Mouse (Mus musculus) cerebellum, adult 18-20 months (tissue): ENCODE measurements around the gene Med19.
A peak's percentile ranks its signal among the peaks of the same experiment; 100 is the strongest.
"Not testable (repeated sequence)": the region's sequence is repeated elsewhere in the genome, so short reads cannot be mapped to it uniquely, and the experiment has no call there.

Experiments
- DNase-seq, 2 experiments: peaks; one replicate each; pipeline ENCODE4 v3.0.0; 2021

The Med19 gene

DNA sequence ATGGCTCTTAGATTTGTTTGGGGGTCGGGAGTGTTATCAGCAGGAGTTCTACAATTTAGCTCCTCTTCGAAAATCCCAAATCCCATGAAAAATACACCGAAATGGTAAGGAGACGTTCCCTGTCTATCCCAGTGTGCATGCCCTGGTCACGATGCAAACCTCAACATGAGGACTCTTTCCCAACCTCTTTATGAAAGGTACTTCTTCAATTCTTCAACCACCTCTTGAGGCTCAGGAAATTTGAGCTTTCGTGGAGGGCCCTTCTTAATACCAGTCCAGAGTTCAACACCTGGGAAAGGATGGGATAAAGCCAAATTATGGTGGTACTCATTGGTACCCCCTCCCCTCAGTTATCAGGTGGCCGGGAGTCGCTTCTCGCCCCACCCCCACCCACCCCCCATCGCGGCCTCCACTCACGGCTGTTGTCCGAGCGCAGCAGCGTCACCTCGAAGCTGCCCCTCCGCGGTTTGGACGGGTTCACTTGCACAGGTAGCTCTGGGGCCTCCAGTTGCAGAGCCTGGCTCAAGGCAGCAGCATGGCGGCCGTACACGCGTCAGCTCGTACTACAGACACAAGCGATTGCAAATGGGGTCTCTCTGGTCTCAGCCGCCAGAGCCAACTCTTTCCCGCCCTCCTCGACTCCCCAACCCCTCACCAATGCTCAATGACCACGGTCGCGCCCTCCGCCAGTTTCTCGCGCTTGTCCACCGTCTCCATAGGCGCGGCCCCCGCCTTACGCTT is 8.2 kb upstream of the Med19 start:
- peak in 1 of 2 experiments; percentile 50 for DNase-seq

DNA sequence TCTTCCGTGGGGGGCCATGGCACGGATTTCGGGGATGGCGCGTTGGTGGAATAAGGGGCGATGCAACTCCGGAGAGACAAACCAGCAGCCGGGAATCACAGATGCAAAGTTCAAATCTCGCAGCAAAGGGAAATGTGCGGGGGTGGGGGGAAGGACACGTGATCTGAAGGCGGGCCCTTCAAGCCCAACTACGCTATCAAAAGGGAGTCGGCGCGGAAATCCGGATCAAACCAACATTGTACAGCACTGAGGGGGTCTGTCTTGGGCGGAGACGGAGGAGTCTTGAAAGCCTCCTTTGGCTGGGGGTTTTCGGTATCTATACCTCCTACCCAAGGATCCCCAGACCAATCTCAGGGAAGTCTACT is 7.7 kb upstream of the Med19 start, which contains the start of gene Selenoh:
Gene Selenoh (minus strand): TSS at position 202 of the 365 bp plus-strand sequence.
- DNase-seq = peak; percentile 77 to 83

DNA sequence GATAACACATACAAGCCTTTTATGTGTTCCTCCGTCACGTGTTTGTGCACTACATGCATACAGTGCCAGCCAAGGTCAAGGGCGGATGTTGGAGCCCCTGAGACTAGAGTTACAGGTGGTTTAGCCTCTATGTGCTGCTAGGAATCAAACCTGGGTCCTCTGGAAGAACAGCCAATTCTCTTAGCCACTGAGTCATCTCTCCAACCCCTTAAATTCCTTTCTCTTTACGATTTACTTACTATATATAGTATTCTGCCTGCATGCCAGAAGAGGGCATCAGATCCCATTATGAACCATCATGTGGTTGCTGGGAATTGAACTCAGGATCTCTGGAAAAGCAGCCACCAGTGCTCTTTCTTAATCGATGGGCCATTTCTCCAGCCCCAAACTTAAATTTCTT is 6.7 kb upstream of the Med19 start:
- DNase-seq = not testable (repeated sequence)

DNA sequence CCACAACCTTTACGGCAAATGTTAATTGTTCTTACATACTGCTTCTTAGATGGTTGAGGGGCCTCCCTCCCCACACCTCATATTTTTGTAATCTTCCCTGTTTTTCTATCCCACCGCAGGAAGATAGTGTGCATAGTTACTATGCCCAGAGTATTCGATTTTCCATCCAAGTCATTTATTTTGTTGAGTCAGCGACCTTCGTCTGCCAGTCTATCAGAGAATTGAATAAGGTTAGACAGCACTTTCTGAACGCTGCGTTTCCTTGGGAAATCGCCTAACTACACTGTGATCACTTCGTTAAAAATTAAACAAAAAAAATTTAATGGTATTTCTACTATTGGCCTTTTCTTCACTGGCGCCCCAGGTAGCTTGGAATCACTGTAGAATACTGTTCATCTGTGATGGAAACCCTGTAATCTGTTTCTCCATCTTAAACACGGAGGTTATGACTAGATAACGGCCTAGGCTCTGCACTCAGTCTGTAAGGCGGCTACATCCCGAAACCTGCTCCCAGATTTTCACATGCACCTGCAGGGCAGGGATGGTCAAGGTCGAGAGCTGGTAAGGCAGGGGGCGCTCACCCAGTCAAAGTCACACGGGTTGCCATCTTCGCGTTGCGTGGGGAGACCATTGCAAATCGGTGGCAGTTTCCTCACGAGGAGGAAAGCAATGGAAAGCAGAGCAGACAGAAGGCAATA is 783 bp upstream of the Med19 start:
- DNase-seq = no peak

DNA sequence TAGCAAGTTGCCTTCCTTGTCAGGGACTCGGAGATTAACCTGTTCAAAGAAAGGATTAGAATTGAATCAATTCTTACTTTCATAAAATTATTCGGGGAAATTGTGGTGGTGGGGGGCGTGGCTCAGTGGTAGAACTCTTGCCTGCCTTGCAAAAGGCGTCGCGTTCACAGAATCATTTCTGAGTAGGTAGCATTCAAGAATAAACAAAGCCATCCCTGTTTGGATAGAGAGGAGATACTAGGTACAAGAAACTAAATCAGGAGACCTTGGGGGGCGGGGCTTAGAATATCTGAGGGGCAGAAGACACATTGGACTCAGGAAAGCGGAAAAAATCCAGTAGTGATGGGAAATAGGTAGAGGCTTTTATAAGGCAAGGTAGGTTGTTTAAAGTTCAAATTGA is 814 bp downstream of the Med19 start, which contains the start of gene Tmx2:
Gene Tmx2 (minus strand): TSS at position 125 of the 400 bp plus-strand sequence.
- DNase-seq = no peak

DNA sequence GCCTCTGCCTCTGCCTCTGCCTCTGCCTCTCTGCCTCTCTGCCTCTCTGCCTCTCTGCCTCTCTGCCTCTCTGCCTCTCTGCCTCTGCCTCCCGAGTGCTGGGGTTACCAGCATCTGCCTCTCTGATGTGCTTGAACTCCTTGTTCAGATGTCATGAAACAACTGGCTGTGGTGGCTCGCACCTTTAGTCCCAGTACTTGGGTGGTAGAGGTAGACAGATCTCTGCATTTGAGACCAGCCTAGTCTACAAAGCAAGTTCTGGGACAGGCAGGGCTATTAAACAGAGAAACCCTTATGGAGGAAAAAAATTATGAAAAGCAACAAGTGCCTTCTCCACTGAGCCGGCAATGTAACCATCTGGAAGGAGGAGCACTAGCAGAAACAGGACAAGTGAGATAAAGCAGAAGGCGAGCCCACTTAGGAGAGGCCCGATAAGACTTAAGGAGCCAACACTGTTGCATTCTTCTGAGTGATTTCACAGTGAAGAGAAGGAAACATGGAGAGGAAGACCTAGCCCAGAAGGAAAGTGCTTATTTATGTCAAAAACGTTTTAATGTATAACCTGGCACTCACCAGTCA is 4.5 kb downstream of the Med19 start:
- DNase-seq = no peak

DNA sequence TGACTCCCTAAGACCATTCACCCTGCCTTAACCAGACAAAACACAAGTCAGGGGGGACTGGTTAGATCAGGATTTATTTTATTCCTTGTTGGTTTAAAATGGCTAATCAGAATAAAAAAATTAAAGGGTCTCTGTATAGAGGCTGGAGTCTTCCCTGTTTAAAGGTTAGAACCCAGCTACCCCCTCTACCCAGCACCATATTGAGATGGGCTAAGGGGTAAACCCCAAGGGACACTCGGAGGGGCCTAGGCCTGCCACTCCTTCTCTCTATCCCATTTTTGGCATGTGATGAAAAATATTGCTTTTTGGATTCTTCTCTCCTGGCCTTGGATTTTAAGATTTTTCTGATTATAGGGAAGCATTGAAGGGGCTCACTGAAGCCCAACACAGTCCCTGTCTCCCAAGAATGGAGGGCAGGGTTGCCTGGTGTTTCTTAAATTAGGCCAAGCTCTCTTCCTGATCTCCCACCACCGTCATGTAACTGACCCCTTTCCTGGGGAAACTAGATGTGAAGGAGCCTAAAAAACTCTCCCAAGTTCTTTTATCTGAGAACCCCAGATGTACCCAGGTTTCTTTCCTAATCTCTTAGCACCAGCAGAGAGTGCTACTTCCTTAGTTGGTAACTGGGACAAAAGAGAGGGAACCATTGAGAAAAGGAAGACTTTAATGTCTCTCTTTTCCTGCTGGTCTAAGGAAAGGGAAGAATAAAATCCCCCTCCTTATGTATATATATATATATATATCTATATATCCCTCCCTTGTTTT is 10.1 kb downstream of the Med19 start:
- DNase-seq = no peak

DNA sequence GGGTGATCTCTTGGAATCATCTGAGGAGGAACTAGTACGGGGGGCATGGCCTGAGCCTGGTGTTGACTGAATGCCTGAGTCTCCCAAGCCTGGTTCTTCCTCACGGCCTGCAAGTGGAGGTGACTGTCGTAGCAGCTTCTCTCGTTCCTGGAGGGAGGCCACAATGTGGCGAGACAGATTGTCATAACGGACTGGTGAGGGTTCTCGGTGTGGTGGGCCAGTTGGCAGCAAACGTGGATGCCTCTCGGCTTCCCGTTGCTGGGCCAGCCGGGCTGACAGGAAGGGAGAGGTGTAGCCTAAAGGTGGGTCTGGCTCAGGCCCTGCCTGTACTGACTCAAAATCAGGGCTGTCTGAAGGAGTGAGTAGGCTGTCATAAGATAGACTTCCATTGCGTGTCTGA is 11.8 kb downstream of the Med19 start:
- DNase-seq = peak; percentile 32 to 36

DNA sequence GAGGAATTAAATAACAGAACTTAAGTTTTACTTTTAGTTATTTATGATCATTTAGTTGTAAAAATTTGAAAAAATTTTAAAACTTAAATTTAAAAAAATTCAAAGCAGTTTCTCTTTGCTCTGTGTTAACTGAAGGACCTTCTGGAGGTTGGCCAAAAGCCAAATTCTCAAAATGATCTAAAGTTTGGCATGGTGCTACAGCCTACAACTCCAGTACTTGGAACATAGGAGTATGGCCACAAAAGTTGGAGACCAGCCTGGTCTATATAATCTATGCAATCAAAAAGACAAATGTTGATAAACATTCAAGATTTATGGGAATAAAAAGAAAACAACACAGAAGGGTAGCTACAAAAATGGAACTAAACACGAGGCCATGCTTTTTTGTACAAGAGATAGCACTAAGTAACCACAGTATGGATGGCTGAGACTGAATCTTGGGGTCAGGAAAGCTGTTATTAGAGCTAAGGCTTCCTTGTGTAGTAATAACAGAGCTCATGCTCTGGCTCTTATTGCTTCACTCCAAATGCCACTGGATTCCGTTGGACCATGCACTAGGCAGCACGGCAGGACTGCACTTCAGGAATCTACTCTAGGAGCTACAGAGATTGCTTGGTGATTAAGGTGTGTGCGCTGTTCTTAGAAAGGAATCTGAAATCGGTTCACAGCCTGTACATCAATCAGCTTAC is 16.9 kb downstream of the Med19 start:
- no peak for DNase-seq

DNA sequence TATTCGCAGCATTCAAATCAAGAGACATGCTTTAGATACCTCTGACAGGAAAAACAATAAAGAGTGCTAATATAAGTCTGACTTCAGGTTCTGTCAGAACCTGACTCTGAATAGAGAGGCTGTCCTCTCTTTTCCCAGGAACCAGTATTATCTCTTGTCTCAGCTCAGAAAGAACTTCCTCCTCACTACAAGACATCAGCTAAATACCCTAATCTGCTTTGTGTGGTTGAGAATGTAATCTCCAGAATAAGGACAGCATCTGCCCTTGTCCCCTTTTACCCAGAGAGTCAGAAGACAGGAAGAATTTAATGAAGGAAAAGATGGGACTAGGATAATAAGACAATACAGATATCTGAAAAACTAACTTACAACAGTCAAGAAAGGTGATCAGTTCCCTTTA is 25.3 kb downstream of the Med19 start:
- no peak for DNase-seq

DNA sequence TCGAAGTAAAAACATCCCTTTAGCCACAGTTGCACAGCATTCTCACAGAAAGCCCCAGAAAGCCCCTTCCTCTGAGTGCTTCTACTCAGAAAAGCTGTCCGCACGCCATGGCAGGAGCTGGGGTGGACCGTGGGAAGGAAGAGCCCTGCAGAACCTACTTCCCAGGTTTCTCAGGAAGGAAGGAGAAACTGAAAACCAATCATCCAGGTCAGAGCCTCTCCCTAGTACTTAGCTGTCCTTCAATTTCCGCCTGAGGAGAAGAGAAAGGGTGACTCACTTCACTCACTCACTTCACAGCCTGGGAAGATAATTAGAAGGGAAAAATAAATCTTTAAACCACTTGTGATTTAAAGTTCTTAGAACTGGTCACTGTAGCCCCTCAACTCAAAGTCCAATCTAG is 26.1 kb downstream of the Med19 start:
- DNase-seq = no peak

DNA sequence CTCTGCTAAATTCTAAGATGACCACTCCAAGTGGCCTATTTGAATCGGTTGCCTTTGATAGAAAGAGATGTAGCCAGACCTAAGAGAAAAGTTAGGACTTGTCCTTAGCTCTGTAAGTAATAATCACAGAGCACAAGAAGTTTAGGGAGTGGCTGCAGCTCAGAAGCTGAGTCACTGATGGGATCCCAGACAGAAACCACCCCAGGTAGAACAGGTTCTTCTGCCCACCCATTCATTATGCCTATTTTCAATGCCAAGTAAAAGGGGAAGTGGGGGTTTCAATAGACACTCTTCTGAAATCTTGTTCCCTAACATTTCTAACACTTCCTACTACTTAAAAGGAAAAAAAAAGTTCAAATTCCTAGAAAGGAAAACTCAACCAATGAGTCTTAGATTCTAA is 27.1 kb downstream of the Med19 start:
- DNase-seq = no peak

DNA sequence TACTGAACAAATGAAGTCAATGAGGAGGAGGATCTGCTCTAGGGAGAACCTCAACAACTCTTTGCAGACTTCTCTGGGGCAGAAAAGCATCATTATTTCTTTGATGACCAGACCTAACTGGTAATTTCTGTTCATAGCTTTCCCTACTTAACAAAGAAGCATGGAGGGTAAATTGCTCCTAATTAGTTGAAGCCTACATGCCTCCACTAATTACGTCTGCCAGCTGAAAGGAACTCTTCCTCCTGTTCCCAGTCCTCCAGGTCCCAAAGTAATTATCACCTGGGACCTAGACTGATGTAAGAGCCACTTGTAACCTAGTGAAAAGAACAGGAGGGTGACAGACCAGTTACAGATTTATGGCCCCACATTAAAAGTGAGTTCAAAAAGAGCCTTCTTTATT is 29.3 kb downstream of the Med19 start:
- no peak for DNase-seq

DNA sequence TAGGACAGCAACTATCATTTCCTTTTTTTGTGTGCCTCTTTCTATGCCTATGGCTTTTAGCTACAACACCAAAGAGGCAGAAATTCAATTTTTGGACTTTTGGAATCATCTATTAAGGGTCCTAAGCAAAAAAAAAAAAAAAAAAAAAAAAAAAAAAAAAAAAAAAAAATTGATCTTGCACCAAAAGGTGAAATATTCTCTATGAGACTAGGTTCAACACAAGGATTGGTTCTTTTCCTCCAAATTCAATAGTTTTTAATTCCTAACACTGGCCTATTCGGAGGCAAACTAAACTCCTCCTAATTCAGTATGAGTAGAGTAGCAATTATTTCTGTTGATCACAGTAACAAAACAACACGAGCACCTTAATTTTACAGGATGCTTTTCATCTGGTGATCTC is 33.7 kb downstream of the Med19 start:
- DNase-seq = no peak

DNA sequence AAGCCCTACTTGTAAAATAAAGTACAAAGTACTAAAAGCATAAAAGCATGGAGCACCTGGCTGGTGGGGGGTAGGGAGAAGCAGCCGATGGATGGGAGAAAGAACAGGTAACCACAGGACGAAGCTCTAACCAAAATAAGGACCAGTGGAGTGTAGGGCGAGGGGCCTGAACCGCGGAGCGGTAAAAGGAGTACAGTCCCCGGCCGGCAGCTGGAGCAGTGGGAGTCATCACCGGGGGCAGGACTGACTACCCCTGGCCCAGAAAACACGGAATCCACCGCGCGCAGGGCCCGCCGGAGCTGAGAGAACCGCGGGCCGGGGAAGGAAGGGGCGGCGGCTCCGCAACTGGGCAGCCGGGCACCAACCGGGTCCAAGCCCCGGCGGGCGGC is 36.2 kb downstream of the Med19 start:
- no peak for DNase-seq

DNA sequence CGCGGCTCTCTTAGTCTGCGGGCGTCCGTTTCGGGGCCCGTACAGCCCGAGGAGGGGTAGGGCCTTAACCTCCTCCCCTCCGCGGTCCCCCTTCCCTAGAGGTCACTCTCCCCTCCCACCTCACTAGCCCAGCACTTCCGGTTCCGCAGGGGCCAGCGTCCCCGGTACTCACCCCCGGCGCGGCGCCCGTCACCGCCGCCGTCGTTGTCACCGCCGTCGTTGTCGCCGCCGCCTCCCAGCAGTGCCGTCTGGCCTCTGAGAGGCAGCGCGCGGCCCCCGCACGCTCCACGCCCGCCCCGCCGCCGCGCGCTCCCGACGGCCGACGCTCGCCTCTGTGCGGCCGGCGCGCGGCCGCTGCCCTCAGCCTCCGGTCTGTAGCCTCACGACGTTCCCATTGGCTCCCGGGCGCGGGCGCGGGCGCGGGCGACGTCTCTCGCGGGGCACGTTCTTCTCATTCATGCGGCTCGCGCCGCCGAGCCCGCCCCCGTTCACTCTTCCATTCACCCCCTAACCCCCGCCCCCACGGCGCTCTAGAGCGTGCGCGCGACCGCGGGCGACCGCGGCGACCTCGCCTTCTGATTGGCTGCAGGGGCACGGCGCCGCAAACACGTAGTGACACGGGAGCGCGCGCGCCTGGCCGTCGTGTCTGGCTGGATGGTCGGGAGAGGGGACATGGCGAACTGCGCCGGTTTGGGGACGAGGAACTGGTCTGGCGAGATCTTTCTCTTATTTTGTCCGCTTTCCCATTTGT is 36.8 kb downstream of the Med19 start, which contains the start of gene Zdhhc5:
Gene Zdhhc5 (minus strand): TSS at position 370 of the 751 bp plus-strand sequence.
- DNase-seq = peak; percentile 97 to 99

DNA sequence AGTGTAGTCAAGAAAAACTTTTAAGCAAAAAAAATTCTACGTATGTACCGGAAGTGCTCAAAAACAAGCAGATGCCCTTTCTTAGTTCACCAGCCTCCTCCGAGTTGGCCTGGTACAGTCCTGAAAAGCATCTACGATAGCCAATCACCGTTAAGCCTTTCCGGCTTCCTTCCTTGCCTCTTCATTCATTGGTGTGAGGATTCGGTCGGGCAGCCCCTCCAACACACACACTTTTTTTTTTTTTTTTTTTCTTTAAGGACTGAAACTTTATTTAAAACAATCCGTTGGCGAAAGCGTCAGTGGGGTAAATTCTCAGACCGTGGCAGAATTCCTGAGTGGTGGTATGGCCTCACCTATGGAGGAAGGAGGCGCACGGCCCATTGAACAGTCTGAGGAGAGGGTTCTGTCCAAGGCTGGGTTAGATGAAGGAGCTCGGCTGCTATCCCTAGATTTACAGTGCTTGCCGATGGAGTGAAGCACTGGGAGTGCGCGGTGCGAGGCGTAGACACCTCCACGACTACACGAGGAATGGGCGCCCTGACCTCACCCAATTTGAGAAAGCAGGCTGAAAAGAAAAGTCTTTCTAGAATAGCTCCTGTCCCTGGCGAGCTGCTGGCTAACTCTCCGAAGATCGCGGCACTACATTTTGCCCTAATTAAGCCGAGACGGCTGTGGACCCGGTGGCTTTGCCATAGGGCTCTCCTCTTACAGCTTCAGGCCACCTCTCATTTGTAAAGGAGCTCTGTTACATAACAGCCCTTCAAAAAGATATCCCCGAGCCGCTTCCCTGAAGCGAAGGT is 37.6 kb downstream of the Med19 start:
- peak; percentile 76 to 91 for DNase-seq

DNA sequence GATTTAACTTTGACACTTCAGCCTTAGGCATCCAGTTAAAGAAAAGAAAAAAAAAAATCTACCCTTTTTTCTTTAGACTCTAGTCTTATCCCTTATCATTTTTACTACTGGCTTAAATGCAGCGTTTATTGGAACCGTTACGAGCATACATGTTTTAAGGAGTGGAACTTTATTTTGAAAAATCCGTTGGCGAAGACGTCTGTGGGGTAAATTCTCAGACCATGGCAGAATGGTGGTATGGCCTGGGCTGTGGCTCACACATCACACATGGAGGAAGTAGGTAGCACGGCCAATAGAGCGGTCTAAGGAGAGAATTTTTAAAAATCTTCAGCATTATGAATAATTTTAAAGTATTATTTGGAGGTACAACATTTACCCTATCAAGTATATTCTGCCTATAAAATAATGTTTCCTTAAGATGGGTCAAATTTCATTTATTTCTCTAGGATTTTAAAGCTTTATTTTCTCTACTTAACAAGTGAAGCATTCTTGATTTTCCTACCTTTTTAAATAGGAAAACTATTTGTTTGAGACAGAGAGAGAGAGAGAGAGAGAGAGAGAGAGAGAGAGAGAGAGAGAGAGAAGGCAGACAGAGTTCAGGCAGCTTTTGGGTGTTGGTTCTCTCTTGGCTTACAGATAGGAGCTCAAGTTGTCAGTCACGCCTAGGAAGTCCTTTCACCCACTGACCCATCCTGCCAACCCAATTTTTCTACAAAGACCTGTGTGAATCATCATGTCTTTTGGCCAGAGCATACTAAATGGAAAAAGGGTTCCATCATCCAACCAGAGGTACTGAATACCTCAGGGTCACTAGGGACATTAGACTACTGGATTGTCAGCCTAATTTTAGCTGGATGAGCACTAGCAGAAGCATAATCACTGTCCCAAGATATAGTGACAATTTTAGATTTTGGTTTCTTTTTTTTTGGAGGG is 38.5 kb downstream of the Med19 start:
- DNase-seq = peak in 1 of 2 experiments; percentile 34

DNA sequence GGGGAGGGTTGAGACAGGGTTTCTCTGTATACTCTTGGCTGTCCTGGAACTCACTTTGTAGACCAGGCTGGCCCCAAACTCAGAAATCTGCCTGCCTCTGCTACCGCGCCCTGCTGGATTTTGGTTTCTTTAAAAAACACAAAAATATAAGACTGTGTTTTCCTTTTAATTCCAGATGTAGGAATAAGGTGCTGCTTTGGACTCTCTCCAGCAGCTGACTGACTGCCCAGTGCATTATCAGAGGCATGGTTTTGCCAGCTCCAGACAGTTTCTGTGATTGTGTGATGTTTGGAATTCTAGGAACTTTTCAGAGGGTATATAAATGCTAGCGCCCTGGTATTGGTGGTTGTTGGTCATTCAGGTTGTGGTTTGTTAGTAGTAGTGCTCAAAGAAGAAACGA is 39.2 kb downstream of the Med19 start:
- DNase-seq = no peak

DNA sequence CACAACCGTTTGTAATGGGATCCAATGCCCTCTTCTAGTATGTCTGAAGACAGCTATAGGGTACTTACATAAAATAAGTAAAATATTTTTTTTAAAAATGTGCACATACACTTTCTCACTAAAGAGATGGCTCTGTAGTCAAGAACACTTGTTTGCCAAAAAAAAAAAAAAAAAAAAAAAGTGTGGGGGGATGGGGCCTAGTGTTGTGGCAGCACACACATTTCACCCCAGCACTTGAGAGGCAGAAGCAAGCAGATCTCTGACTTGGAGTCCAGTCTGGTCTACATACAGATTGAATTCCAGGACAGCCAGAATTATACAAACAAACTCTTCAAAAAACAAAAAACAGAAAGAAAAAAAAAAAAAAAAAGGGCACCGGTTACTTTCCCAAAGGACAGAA is 42.5 kb downstream of the Med19 start:
- no peak for DNase-seq
